Mouse (Mus musculus) frontal cortex, postnatal 36 days (tissue): ENCODE results near the gene Peak1.

Experiments
- DNase-seq, 2 experiments: peaks; one replicate each; pipeline ENCODE4 v3.0.0; 2022; ENCODE audit warnings: low spot score in 2 of 2

Peak1 gene

GRCm38 (mm10) chr9:56255676-56256432 is 162.0 kb downstream of the Peak1 start:
- DNase-seq, result no peak

GRCm38 (mm10) chr9:56244336-56244735 is 173.5 kb downstream of the Peak1 start:
- DNase-seq, result no peak

GRCm38 (mm10) chr9:56243885-56244284 is 174.0 kb downstream of the Peak1 start:
- no peak for DNase-seq

DNA sequence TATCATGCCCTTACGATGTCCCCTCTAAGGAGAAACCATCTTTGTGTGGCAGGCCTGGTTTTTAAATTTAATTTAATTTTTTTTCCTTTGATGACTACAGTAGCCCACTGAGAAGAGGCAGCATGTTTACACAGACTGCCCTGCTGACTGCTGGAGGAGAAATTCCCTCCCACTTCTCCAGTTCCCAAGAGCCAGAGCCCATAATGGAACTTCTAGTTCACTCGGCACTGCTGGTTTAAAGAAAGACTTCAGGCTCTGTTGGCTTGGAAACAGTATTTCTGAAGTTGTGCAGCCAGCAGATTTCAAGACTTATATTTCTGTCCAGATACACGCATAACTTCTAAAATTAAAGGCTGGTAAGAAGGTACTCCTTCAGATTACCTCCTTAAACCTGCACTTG is 175.2 kb downstream of the Peak1 start:
- DNase-seq, result peak in 1 of 2 experiments; percentile 25

GRCm38 (mm10) chr9:56241076-56241475 is 176.8 kb downstream of the Peak1 start:
- no peak for DNase-seq

DNA sequence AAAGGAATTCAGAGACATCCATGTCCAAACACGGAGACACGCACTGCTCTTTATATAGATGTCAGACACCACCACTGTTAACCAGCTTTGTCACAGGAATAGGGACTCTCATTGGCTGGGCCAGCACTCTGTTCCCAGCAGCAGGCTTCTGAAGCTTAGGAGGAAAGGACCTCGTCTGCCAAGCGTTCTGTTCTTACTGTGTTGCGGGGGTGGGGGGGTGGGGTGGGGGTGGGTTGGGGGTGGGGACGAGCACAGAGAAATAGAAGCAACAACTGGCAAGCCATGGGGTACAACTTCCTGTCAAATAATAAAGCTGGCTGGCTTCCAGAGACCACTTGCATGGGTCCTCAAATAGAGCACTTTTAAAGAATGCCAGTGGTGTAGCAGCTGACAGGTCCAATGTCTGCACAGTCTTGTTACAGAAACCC is 182.0 kb downstream of the Peak1 start:
- DNase-seq, result no peak

DNA sequence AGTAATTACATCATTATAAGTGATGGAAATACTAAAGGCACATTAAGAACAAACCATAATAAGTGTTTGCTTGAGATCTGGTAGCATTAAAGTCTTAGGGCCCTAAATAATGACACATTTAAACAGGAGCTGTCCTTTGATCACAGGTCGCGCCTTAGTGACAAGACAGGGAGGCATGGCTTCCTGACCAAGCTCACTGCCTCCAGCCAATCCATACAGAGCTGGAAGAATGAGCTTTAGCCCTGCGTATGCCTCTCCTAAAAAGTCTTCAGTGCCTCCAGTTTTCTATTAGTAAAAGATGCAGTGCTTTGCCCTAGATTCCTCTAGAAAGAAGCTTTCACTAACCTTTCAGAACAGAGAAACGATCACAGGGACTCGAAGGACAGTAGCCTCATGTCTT is 182.6 kb downstream of the Peak1 start:
- no peak for DNase-seq

GRCm38 (mm10) chr9:56234561-56234960 is 183.3 kb downstream of the Peak1 start:
- DNase-seq, result no peak

DNA sequence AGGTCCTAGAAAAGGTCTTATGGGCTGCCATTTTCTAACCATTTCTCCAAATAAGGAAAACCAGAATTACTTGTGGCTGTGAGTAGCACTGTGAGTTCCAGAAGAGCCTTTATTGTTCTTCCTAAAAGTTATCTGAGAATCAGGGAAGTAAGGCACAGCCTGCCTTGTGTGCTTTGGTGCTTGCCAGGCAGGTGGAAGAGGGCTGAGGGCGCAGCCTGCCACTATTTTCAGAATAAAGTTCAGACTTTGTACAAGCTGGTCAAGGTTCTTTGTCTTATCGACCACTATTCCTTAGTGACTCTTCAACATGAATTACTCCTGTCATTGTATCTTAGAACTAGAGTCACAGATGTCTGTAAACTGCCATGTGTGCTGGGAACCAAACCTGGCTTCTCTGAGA is 184.6 kb downstream of the Peak1 start:
- DNase-seq, result no peak

DNA sequence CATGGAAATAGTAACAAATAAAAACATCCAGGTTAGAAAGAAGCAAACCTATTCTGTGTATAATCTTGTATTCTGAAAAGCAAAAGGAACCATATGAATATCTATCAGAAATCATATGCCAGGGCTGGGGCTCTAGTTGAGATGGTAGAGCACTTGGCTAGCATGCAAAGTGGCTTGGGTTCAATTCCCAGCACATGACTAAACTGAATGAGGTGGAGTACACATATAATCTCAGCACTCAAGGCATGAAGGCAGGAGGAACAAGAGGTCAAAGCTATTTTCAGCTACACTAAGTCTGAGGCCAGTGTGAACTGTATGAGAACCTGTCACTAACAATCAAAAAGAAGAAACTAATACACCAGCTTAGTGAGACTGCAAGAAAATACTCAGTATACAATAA is 187.0 kb downstream of the Peak1 start:
- DNase-seq, result no peak

GRCm38 (mm10) chr9:56227626-56228025 is 190.2 kb downstream of the Peak1 start:
- no peak for DNase-seq

DNA sequence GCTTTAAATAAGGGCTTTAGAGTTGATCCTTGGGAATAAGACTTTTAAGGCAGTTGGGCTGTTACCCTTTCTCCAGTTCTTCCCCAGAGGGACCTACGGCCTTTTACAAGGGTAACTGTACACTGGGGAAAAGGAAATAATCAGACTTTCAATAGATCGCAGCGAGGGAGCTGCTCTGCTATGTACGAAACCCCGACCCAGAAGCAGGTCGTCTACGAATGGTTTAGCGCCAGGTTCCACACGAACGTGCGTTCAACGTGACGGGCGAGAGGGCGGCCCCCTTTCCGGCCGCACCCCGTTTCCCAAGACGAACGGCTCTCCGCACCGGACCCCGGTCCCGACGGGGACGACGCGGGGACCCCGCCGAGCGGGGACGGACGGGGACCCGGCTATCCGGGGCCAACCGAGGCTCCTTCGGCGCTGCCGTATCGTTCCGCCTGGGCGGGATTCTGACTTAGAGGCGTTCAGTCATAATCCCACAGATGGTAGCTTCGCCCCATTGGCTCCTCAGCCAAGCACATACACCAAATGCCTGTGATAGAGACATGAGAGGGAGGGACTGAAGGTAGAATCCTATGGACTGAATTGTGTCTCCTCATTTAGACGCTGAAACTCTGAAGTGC is 194.3 kb downstream of the Peak1 start:
- peak; percentile 90 to 94 for DNase-seq

DNA sequence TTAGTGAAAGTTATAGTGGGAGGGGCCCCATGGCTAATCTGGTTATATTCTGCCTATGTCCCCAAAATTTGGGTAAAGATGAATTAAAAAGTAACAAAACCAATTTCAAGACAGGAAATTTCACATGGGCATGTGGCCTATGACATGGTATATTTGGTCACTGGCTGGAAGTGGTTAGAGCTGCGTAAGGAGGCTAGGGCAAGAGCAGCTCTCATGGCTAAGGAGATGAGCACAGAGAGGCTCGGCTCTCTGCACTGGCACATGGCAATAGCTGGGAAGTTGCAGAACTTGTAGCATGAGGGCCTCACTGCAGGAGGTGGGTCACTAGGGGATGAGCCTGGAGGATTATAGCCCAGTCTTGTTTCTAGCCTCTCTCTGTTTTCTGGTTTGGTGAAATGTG is 199.0 kb downstream of the Peak1 start:
- DNase-seq, result no peak

GRCm38 (mm10) chr9:56218043-56218442 is 199.8 kb downstream of the Peak1 start:
- DNase-seq, result no peak

- no peak for DNase-seq
These were observed 200.5 kb downstream of the Peak1 start for GRCm38 (mm10) chr9:56217386-56217785.

- DNase-seq, result peak; percentile 55 to 78
These were observed 204.2 kb downstream of the Peak1 start for GRCm38 (mm10) chr9:56213451-56214291.

DNA sequence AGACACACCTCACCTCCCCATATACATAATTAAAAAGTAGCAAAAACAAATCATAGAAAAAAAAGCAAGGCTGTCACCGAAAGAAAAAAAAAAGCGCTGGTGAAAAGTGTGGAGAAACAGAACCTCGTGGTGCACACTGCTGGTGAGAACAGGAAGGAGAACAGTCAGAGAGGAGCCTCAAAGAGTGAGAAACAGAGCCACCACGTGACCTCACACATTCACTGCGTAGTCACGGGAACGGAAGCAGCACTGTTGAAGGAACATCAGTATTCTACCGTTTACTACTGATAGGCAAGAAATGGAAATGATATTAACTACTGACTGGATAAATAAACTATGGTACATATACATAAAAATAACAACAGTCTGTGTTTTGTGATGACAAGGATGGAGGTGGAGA is 209.1 kb downstream of the Peak1 start:
- no peak for DNase-seq

- no peak for DNase-seq
These were observed 210.4 kb downstream of the Peak1 start for GRCm38 (mm10) chr9:56207516-56207915.

- no peak for DNase-seq
These were observed 210.8 kb downstream of the Peak1 start for GRCm38 (mm10) chr9:56207083-56207482.

- no peak for DNase-seq
These were observed 212.5 kb downstream of the Peak1 start for GRCm38 (mm10) chr9:56205336-56205735.

DNA sequence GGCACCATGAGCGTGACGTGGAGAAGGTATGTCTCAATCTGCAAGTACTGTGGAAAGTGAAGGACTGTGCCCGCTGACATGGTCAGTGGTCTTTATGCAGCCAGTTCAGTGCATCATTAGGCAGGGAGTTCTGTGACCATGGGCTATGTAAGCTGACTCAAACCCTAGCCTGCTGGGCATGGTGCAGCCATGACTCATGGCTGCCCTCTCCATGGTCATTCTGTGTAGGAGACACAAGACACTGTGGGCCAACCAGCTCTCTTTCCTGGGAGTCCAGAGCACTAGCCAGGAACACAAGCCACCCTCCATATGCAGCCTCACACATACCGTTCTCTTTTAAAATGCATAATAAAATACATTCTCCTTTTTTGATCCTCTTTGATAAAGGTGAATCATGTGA is 213.6 kb downstream of the Peak1 start:
- no peak for DNase-seq

DNA sequence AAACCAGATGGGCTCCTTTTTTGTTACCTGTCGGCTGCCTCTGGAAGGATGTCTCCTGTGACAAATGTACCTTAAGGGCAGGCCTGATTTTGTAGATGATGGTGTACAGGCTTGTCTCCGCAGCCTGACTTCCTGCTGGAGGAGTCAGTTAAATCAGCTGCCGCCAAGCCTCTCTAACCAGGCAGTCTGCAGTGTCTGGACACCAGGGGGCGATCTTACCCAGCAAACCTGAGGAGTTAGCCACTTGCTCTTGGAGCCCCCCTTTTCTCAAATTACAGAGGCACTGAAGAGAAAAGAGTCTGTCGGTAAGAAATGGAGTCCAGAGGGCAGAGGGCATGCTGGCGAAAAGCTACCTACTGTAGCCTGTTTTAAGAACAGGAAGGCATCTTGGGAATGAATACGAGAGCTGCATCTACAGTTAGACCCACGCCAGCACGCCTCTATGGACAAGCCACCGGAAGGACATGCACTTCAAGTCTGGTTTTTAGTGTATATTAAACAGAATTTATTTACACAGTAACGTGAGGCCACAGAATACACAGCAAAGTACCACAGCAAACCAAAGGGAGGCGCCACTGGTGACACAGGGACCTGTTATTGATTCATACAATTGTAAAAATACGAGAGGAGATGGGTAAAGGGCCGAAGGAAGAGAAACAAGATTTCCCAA is 217.1 kb downstream of the Peak1 start:
- peak; percentile 86 to 88 for DNase-seq
